Mouse (Mus musculus) liver, adult 2 months (tissue): ENCODE measurements at regions not wholly inside any gene's neighbourhood (a gene's known extent, or its start where the extent isn't known, plus 50 kb on each side); places are given as distances from the start of the nearest gene placed in this dataset.

Experiments used
- CTCF ChIP-seq: fragments of 200-500 bp; IDR thresholded peaks from 2 replicates; pipeline ENCODE4 v1.5.1; 2011; ENCODE audit warnings: low read depth, low read length, control low read depth
- POLR2A ChIP-seq: fragments of 200-500 bp; IDR thresholded peaks from 2 replicates; pipeline ENCODE4 v1.6.1; 2011; ENCODE audit warnings: low read length, control low read depth; ENCODE audit not compliant: insufficient read depth; ENCODE audit errors: extremely low read depth

DNA sequence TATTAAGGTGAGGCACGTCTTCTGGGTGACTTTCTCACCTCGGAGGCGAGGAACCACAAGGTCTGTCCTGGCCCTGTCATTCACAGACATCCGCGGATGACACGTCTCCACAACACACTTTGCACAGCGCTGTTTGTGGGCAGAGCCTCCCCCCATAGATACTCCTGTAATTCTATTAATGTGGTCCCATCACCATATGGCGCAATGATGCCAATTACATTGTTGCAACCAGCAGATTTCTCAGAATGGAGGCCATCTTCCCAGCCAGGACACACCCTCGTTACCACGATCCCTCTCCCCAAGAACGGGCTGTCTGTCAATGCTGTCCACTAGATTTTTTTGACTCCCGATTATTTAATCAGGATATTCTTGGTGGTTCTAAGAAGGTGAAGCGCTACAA is 365.9 kb downstream of the Vrk1 start:
- TF ChIP-seq CTCF: no peak
- TF ChIP-seq POLR2A: no peak
